Mouse (Mus musculus) induced T-regulatory cell, adult 2 months (primary cell): ENCODE measurements at regions not wholly inside any gene's neighbourhood (a gene's known extent, or its start where the extent isn't known, plus 50 kb on each side); places are given as distances from the start of the nearest gene placed in this dataset.

Experiments used
- DNase-seq: peaks from one replicate; pipeline ENCODE4 v3.0.0-alpha.2; 2012; ENCODE audit warnings: low read depth

- no peak for DNase-seq
Observed at GRCm38 (mm10) chr13:101016181-101016580, 183.0 kb upstream of the Slc30a5 start.

GRCm38 (mm10) chr13:101015435-101015834 is 182.2 kb upstream of the Slc30a5 start:
- DNase-seq, result no peak

- DNase-seq, result no peak
Observed at GRCm38 (mm10) chr13:101013604-101014003, 180.4 kb upstream of the Slc30a5 start.

GRCm38 (mm10) chr13:100990646-100991045 is 157.4 kb upstream of the Slc30a5 start:
- no peak for DNase-seq

- no peak for DNase-seq
Observed at GRCm38 (mm10) chr13:100988671-100989531, 155.7 kb upstream of the Slc30a5 start.

- no peak for DNase-seq
Observed at GRCm38 (mm10) chr13:100988116-100988515, 154.9 kb upstream of the Slc30a5 start.

- DNase-seq, result no peak
Observed at GRCm38 (mm10) chr13:100975741-100976140, 142.5 kb upstream of the Slc30a5 start.

GRCm38 (mm10) chr13:100971080-100972017 is 138.1 kb upstream of the Slc30a5 start:
- no peak for DNase-seq

- DNase-seq, result no peak
Observed at GRCm38 (mm10) chr13:100962811-100963540, 129.7 kb upstream of the Slc30a5 start.

GRCm38 (mm10) chr13:100954598-100955251 is 121.5 kb upstream of the Slc30a5 start:
- no peak for DNase-seq

GRCm38 (mm10) chr13:100954106-100954505 is 120.9 kb upstream of the Slc30a5 start:
- no peak for DNase-seq

GRCm38 (mm10) chr13:100951185-100951508 is 117.9 kb upstream of the Slc30a5 start:
- no peak for DNase-seq

- no peak for DNase-seq
Observed at GRCm38 (mm10) chr13:100950348-100951184, 117.3 kb upstream of the Slc30a5 start.

GRCm38 (mm10) chr13:100943206-100943848 is 110.1 kb upstream of the Slc30a5 start:
- DNase-seq, result no peak

GRCm38 (mm10) chr13:100940791-100941190 is 107.6 kb upstream of the Slc30a5 start:
- DNase-seq, result no peak

GRCm38 (mm10) chr13:100939677-100940076 is 106.5 kb upstream of the Slc30a5 start:
- DNase-seq, result peak; percentile 42

GRCm38 (mm10) chr13:100933265-100933664 is 100.0 kb upstream of the Slc30a5 start:
- DNase-seq, result no peak

GRCm38 (mm10) chr13:100899566-100899965 is 66.3 kb upstream of the Slc30a5 start:
- no peak for DNase-seq

GRCm38 (mm10) chr13:100893871-100894270 is 60.6 kb upstream of the Slc30a5 start:
- DNase-seq, result no peak

- no peak for DNase-seq
Observed at GRCm38 (mm10) chr13:100893096-100893495, 59.9 kb upstream of the Slc30a5 start.
